Mouse (Mus musculus): ENCODE measurements around the gene Setd3. TPM values are rescaled to one million over a fixed set of nuclear protein-coding genes. Genes with fewer than 3 reads are reported as not detected.

The Setd3 gene
- 10 to 100 TPM; 96.7 to 98.7 TPM for polyA plus RNA-seq (2017; shearing (Covaris generic))

GRCm38 (mm10) chr12:108179246-108179320 lies at the start of gene Setd3:
Gene Setd3 (minus strand): TSS chr12:108179314.

GRCm38 (mm10) chr12:108179321-108180266 lies 480 bp upstream of the Setd3 start, which contains the start of gene Ccnk:
Gene Ccnk (plus strand): TSS chr12:108179579.

Other genes starting within 250 kb of the Setd3 start
- gene Bcl11b, start 175.7 kb downstream of the Setd3 start, polyA plus RNA-seq (2017; shearing (Covaris generic)): 100 to 1,000 TPM; 198 to 242 TPM
- gene Ccnk, start 265 bp upstream of the Setd3 start, polyA plus RNA-seq (2017; shearing (Covaris generic)): 1 to 10 TPM; 4.0 to 5.7 TPM
- gene Ccdc85c, start 96.1 kb upstream of the Setd3 start, polyA plus RNA-seq (2017; shearing (Covaris generic)): under 1 TPM in 1 of 2 experiments, not detected in 1; 0.37 TPM
- not detected for gene Hhipl1, start 127.0 kb upstream of the Setd3 start, polyA plus RNA-seq (2017; shearing (Covaris generic))
- gene Cyp46a1, start 155.1 kb upstream of the Setd3 start, polyA plus RNA-seq (2017; shearing (Covaris generic)): under 1 TPM in 1 of 2 experiments, not detected in 1; 0.28 TPM
- gene Eml1, start 191.6 kb upstream of the Setd3 start, polyA plus RNA-seq (2017; shearing (Covaris generic)): under 1 TPM; 0.42 to 0.44 TPM